Mouse (Mus musculus) neural tube, embryonic 13.5 days (tissue): ENCODE data around the gene Fmn2. TPM values are rescaled to one million over a fixed set of nuclear protein-coding genes. Genes with fewer than 3 reads are reported as not detected.
A peak's percentile ranks its signal among the peaks of the same experiment; 100 is the strongest.

Experiments
- ATAC-seq: fragments of 200-750 bp; cut with Nextera tagmentation; 2 replicates; pipeline ENCODE4 v1.8.0; 2017; ENCODE audit warnings: low read depth, mild to moderate bottlenecking, moderate TSS enrichment, moderate library complexity
- H3K27ac ChIP-seq: fragments of 300-500 bp; sonication (generic); replicated peaks from 2 replicates; pipeline ENCODE4 v1.5.1; 2015; ENCODE audit warnings: moderate library complexity, mild to moderate bottlenecking, inconsistent platforms
- H3K27me3 ChIP-seq: fragments of 300-500 bp; sonication (generic); 2 replicates; pipeline ENCODE4 v1.6.1; 2015; ENCODE audit warnings: mild to moderate bottlenecking, inconsistent platforms
- H3K36me3 ChIP-seq: fragments of 300-500 bp; sonication (generic); 2 replicates; pipeline ENCODE4 v1.6.1; 2015; ENCODE audit warnings: mild to moderate bottlenecking, inconsistent platforms
- H3K4me1 ChIP-seq: fragments of 300-500 bp; sonication (generic); replicated peaks from 2 replicates; pipeline ENCODE4 v1.6.1; 2015; ENCODE audit warnings: inconsistent platforms
- H3K4me2 ChIP-seq: fragments of 300-500 bp; sonication (generic); 2 replicates; pipeline ENCODE4 v1.6.1; 2015; ENCODE audit warnings: inconsistent platforms, mild to moderate bottlenecking, moderate library complexity
- H3K4me3 ChIP-seq: fragments of 300-500 bp; sonication (generic); 2 replicates; pipeline ENCODE4 v1.5.1; 2015; ENCODE audit warnings: mild to moderate bottlenecking, inconsistent platforms
- H3K9ac ChIP-seq: fragments of 300-500 bp; sonication (generic); 2 replicates; pipeline ENCODE4 v1.6.1; 2015; ENCODE audit warnings: moderate library complexity, mild to moderate bottlenecking, inconsistent platforms
- H3K9me3 ChIP-seq: fragments of 300-500 bp; sonication (generic); 2 replicates; pipeline ENCODE4 v1.6.1; 2016; ENCODE audit warnings: inconsistent platforms
- WGBS: fragments of 180-500 bp; shearing (Covaris S2); methylation state at CpG from one replicate; pipeline ENCODE4 v1.1.7; 2015; 5-methylcytosine and 5-hydroxymethylcytosine counted together
- polyA plus RNA-seq: library from polyadenylated mRNA; unstranded; fragments of >200 nt; fragmentation: Nextera tagmentation; extraction: Ambion mirVana; gene quantifications from 2 replicates; pipeline ENCODE4 v1.2.1, GENCODE M21; 2015

The Fmn2 gene
- polyA plus RNA-seq, 1 experiment from 2014 or later: 8.5 TPM

DNA sequence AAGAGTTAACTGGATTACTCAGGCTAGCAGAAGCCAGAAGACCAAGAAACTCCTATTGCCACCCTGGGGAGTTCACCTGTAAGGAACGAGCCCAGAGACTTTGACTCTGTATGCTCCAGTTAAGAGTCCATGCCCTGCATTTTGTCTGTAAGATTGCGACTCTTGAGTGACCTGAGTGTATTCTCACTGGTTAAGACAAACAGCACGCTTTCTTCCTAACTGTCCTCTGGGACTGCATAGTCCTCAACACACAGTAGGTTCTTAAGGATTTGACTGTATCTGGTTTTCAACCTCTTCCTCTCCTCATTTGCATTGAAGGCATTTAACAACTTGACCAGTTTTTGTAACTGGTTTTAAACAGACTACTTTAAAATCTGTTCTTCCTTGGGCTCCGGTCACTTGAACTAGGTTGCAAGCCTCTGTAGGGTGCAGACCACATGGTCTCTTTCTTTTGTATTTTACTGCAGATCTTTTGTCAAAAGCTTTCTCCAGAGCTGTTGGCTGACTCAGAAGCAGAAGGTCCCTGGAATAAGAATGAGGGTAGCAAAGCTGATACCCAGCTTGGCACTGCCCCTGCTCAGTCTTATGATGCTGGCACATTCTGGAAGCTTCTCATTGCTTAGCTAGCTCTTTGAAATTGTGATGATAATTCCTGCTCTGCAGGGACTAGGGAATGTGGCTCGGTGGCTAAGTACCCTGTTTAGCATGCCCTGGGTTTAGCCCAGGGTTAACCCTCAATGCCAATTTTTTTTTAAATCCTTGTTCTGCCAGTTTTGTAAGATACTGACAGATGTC, 20.5 kb downstream of the Fmn2 start:
- Histone ChIP-seq H3K9me3 (no peaks in the 10 kb centered on the region), H3K36me3 (no peaks in the 10 kb centered on the region), H3K27ac (no peak overlapping the region), H3K4me3 (no peak overlapping the region), H3K9ac (no peak overlapping the region), H3K4me2 (no peak overlapping the region), H3K4me1 (peaks cover 16% of the 10 kb centered on the region), H3K27me3 (no peaks in the 10 kb centered on the region)
- 66% methylated on average over 5 of the region's 5 CpGs for WGBS
- no peak for ATAC-seq

- Histone ChIP-seq H3K27me3 (no peaks in the 10 kb centered on the region), H3K36me3 (no peaks in the 10 kb centered on the region), H3K4me2 (no peak overlapping the region), H3K9ac (no peak overlapping the region), H3K9me3 (no peaks in the 10 kb centered on the region), H3K27ac (peak overlapping the region; percentile 9; the same call in 1 of the 2 replicates), H3K4me1 (peaks cover 19% of the 10 kb centered on the region), H3K4me3 (no peak overlapping the region)
- WGBS: 73% methylated on average over 4 of the region's 4 CpGs
- no peak for ATAC-seq
Measured at GRCm38 (mm10) chr1:174522809-174523511, 21.3 kb downstream of the Fmn2 start.

DNA sequence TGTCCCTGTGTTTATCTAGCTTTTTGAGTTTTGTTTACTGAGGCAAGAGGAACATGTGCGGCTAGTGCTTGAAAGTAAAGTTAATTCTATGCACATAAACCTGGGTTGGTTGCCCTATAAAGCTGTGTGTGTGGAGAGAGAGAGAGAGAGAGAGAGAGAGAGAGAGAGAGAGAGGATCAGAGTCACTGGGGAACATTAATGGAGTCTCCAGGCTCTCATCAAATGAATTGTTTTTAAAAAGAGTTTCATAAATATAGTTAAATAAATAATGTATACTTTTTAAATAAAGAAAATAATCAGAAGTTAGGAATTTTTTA, 21.8 kb downstream of the Fmn2 start:
- Histone ChIP-seq H3K4me3 (no peak overlapping the region), H3K4me1 (peaks cover 19% of the 10 kb centered on the region), H3K9ac (no peak overlapping the region), H3K9me3 (no peaks in the 10 kb centered on the region), H3K27ac (no peak overlapping the region), H3K36me3 (no peaks in the 10 kb centered on the region), H3K27me3 (no peaks in the 10 kb centered on the region), H3K4me2 (no peak overlapping the region)
- ATAC-seq: no peak
- 65% methylated on average over 1 of the region's 1 CpGs for WGBS

- Histone ChIP-seq H3K9me3 (no peaks in the 10 kb centered on the region), H3K4me2 (peak overlapping the region; percentile 30; the same call in 1 of the 2 replicates), H3K27me3 (no peaks in the 10 kb centered on the region), H3K27ac (peak overlapping the region; percentile 78), H3K4me3 (no peak overlapping the region), H3K9ac (0 out of 2 replicates have a peak overlapping the region, but pooled peaks have one; percentile 9), H3K36me3 (0 out of 2 replicates have a peak, but pooled peaks cover 5% of the 10 kb centered on the region), H3K4me1 (peaks cover 23% of the 10 kb centered on the region)
- peak; percentile 78 for ATAC-seq
- 12% methylated on average over 11 of the region's 11 CpGs for WGBS
Measured at GRCm38 (mm10) chr1:174536742-174537453, 35.3 kb downstream of the Fmn2 start.

- Histone ChIP-seq H3K27me3 (no peaks in the 10 kb centered on the region), H3K4me1 (peaks cover 23% of the 10 kb centered on the region), H3K36me3 (0 out of 2 replicates have a peak, but pooled peaks cover 5% of the 10 kb centered on the region), H3K4me2 (no peak overlapping the region), H3K9me3 (no peaks in the 10 kb centered on the region), H3K4me3 (no peak overlapping the region), H3K27ac (peak overlapping the region; percentile 78), H3K9ac (no peak overlapping the region)
- ATAC-seq: peak; percentile 48
- WGBS: 57% methylated on average over 3 of the region's 3 CpGs
Measured at GRCm38 (mm10) chr1:174537491-174537890, 35.9 kb downstream of the Fmn2 start.

DNA sequence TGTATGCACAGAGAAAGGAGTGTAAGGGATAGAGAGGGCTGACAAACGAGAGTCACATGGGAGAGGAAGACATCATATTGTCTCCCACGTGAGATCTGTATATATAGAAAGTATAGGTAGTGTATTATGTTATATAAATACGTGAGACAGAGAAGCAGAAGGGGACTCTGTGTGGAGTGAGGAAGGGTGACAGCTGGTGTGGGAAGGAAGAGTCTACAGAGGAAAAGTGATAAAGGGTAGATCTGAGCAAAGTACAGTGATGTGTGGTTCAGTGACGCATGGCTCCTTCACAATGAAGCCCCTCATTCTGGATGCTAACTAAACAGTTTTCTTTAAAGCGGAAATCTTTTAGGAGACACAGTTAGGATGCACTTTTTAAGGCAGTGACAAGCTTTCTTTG, 46.7 kb downstream of the Fmn2 start:
- H3K4me2 ChIP-seq: no peak overlapping the region
- no peak for ATAC-seq
- no peaks in the 10 kb centered on the region for H3K27me3 ChIP-seq
- H3K9ac ChIP-seq: no peak overlapping the region
- H3K9me3 ChIP-seq: no peaks in the 10 kb centered on the region
- no peak overlapping the region for H3K4me3 ChIP-seq
- 84% methylated on average over 5 of the region's 5 CpGs for WGBS
- no peaks in the 10 kb centered on the region for H3K4me1 ChIP-seq
- 0 out of 2 replicates have a peak, but pooled peaks cover 4% of the 10 kb centered on the region for H3K36me3 ChIP-seq
- no peak overlapping the region for H3K27ac ChIP-seq

GRCm38 (mm10) chr1:174553272-174554007, 51.8 kb downstream of the Fmn2 start:
- WGBS: 32% methylated on average over 2 of the region's 2 CpGs
- H3K4me3 ChIP-seq: no peak overlapping the region

DNA sequence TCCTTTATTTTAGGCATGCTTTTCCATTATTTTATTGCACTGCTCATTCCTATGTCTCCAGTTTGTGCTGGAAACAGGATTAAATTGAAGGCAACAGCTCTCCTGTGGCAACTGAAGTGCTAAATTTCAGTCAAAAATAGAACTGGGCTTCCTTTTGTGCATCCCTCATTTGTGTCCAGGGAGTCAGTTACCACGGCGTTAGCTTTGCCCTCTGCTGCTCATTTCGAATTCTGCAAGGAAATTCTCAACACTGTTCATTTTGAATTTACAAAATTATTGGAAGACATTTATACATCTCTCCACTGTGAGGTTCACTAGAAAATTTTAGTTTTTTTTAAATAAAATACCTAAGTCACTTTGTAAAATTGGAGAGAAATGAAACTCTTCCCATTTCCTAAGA, 53.8 kb downstream of the Fmn2 start:
- ATAC-seq: no peak
- WGBS: 63% methylated on average over 3 of the region's 3 CpGs

More at GRCm38 (mm10) chr1:174553272-174554007, 51.8 kb downstream of the Fmn2 start:
- Histone ChIP-seq H3K27me3 (no peaks in the 10 kb centered on the region), H3K9ac (no peak overlapping the region), H3K4me2 (no peak overlapping the region), H3K27ac (no peak overlapping the region), H3K4me1 (peaks cover 9% of the 10 kb centered on the region), H3K36me3 (no peaks in the 10 kb centered on the region), H3K9me3 (no peaks in the 10 kb centered on the region)
- no peak for ATAC-seq

GRCm38 (mm10) chr1:174557211-174557610, 55.6 kb downstream of the Fmn2 start:
- Histone ChIP-seq H3K9me3 (no peaks in the 10 kb centered on the region), H3K27ac (no peak overlapping the region), H3K4me3 (no peak overlapping the region), H3K4me2 (no peak overlapping the region), H3K36me3 (no peaks in the 10 kb centered on the region; the same call in 1 of the 2 replicates), H3K27me3 (no peaks in the 10 kb centered on the region), H3K4me1 (peaks cover 9% of the 10 kb centered on the region), H3K9ac (no peak overlapping the region)
- peak; percentile 74; the same call in 1 of the 2 replicates for ATAC-seq
- WGBS: 17% methylated on average over 4 of the region's 4 CpGs

More for the DNA sequence above, 53.8 kb downstream of the Fmn2 start:
- no peaks in the 10 kb centered on the region for H3K9me3 ChIP-seq
- no peaks in the 10 kb centered on the region for H3K27me3 ChIP-seq
- no peak overlapping the region for H3K4me3 ChIP-seq
- no peaks in the 10 kb centered on the region for H3K36me3 ChIP-seq
- peaks cover 9% of the 10 kb centered on the region for H3K4me1 ChIP-seq
- H3K27ac ChIP-seq: no peak overlapping the region
- H3K4me2 ChIP-seq: no peak overlapping the region
- no peak overlapping the region for H3K9ac ChIP-seq

DNA sequence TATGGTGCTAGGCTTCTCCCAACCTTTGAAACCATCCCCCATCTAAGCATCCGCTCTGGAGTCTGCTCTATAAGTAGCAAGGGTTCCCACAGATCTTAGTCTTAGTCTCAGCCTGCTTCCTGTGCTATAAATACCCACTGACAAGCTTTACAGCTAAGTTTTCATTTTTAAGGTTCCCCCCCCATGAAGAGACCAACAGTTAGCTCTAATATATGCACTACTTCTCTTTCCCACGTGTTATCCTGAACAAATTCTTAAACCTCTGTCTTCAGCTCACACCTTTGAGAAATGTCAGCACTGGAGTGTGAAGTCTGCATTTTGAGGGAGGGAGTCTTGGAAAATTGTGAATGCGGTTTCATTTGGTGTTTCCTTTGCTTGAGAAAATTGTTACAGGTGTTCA, 56.2 kb downstream of the Fmn2 start:
- Histone ChIP-seq H3K9ac (no peak overlapping the region), H3K27me3 (no peaks in the 10 kb centered on the region), H3K4me3 (no peak overlapping the region), H3K27ac (no peak overlapping the region), H3K4me2 (no peak overlapping the region), H3K4me1 (peaks cover 9% of the 10 kb centered on the region), H3K9me3 (no peaks in the 10 kb centered on the region), H3K36me3 (no peaks in the 10 kb centered on the region; the same call in 1 of the 2 replicates)
- WGBS: 78% methylated on average over 3 of the region's 3 CpGs
- no peak for ATAC-seq

GRCm38 (mm10) chr1:174558488-174558887, 56.9 kb downstream of the Fmn2 start:
- no peak overlapping the region for H3K27ac ChIP-seq
- peaks cover 9% of the 10 kb centered on the region for H3K4me1 ChIP-seq
- H3K27me3 ChIP-seq: no peaks in the 10 kb centered on the region
- no peak overlapping the region for H3K4me2 ChIP-seq
- no peaks in the 10 kb centered on the region for H3K9me3 ChIP-seq
- no peak overlapping the region for H3K9ac ChIP-seq
- 90% methylated on average over 2 of the region's 2 CpGs for WGBS
- ATAC-seq: no peak
- no peak overlapping the region for H3K4me3 ChIP-seq
- H3K36me3 ChIP-seq: no peaks in the 10 kb centered on the region; the same call in 1 of the 2 replicates
